Mouse (Mus musculus) spleen, adult 2 months (tissue): ENCODE data around the gene Pycr2. TPM values are rescaled to one million over a fixed set of nuclear protein-coding genes. Genes with fewer than 3 reads are reported as not detected.
A peak's percentile ranks its signal among the peaks of the same experiment; 100 is the strongest.
"Not testable (repeated sequence)": the region's sequence is repeated elsewhere in the genome, so short reads cannot be mapped to it uniquely, and the experiment has no call there.

Experiments used
- DNase-seq, 2 experiments: peaks; one replicate each; pipeline versions ENCODE4 v3.0.0 to v3.0.0-alpha.2; 2012 to 2021; ENCODE audit warnings: low spot score in 2 of 2, low read depth in 1 of 2
- H3K27ac ChIP-seq: fragments of 200-500 bp; 2 replicates; pipeline ENCODE4 v1.5.1; 2012; ENCODE audit warnings: low read length, inconsistent platforms; ENCODE audit not compliant: insufficient read depth
- H3K27me3 ChIP-seq: fragments of 200-500 bp; 2 replicates; pipeline ENCODE4 v1.6.1; 2012; ENCODE audit warnings: mild to moderate bottlenecking, moderate library complexity, low read length, inconsistent platforms; ENCODE audit not compliant: control insufficient read depth, insufficient read depth
- H3K36me3 ChIP-seq: fragments of 200-500 bp; 2 replicates; pipeline ENCODE4 v1.6.1; 2012; ENCODE audit warnings: mild to moderate bottlenecking, low read length, inconsistent platforms; ENCODE audit not compliant: control insufficient read depth, insufficient read depth
- H3K4me1 ChIP-seq: fragments of 200-500 bp; 2 replicates; pipeline ENCODE4 v1.6.1; 2011; ENCODE audit warnings: inconsistent platforms; ENCODE audit not compliant: control insufficient read depth, insufficient read depth, insufficient read length
- H3K4me3 ChIP-seq: fragments of 200-500 bp; 2 replicates; pipeline ENCODE4 v1.5.1; 2011; ENCODE audit warnings: mild to moderate bottlenecking, inconsistent platforms; ENCODE audit not compliant: insufficient read depth, insufficient read length; ENCODE audit errors: extremely low read depth
- CTCF ChIP-seq: fragments of 200-500 bp; IDR thresholded peaks from 2 replicates; pipeline ENCODE4 v1.5.1; 2011; ENCODE audit warnings: mild to moderate bottlenecking, inconsistent platforms; ENCODE audit not compliant: insufficient read depth, insufficient read length, insufficient replicate concordance; ENCODE audit errors: extremely low read depth
- POLR2A ChIP-seq: fragments of 200-500 bp; IDR thresholded peaks from 2 replicates; pipeline ENCODE4 v1.6.1; 2011; ENCODE audit warnings: low read depth, low read length, inconsistent platforms
- WGBS: fragments of 180-500 bp; shearing (Covaris S2); methylation state at CpG from one replicate; pipeline ENCODE4 v1.1.7; 2018; 5-methylcytosine and 5-hydroxymethylcytosine counted together
- polyA plus RNA-seq: library from polyadenylated mRNA; depleted of rRNA; stranded (reverse); fragments of >200 nt; gene quantifications from 2 replicates; pipeline ENCODE4 v1.2.3, GENCODE M21; 2012

Pycr2 gene
- polyA plus RNA-seq, 1 experiment: 41.7 TPM

DNA sequence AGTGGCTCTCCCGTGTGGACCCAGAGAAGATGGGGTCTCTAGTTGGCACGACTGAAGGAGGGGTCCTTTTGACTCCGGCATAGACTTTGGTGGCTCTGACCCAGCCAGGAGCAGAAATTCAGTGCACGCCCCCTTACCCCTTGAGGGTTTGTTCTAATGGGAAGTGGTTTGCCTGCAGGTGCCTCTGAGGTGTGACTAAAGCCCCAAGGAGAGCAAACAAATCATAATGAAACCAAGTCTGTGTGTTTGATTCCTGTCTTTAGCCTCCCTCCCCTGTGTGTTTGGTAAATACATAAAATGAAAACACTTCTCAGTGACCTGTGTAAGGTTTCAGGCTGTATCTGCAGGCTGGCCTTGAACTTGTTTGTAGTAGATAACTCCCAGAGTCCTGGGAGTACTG, 22.2 kb downstream of the Pycr2 start:
- no peaks in the 10 kb centered on the region for H3K36me3 ChIP-seq
- TF ChIP-seq POLR2A: no peak
- TF ChIP-seq CTCF: no peak
- WGBS: 24% methylated on average over 4 of the region's 4 CpGs
- peak in 1 of 2 experiments; percentile 32 for DNase-seq
- peak overlapping the region; percentile 28; the same call in 1 of the 2 replicates for H3K27ac ChIP-seq
- H3K4me3 ChIP-seq: no peak overlapping the region
- no peaks in the 10 kb centered on the region for H3K27me3 ChIP-seq
- peaks cover 27% of the 10 kb centered on the region; the same call in 1 of the 2 replicates for H3K4me1 ChIP-seq

DNA sequence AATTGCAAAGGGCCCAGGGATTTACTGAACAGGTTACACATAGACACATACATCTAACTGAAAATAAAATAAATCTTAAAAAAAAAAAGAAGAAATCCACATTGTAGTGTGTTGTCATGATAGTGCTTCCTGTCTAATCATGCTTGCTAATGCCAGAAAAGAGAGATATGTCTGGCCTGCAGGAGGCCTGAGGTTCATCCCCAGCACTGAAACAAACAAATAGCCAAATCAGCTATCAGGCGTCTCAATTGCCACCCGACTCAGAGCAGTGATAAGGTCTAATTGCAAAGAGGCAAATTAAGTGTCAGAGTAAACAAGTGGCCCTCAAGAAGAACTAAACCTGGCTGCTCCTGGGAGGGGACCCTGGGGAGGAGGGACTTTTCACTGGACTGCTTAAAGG, 25.5 kb downstream of the Pycr2 start:
- Histone ChIP-seq H3K27ac (no peak overlapping the region), H3K4me1 (peaks cover 16% of the 10 kb centered on the region; the same call in 1 of the 2 replicates), H3K27me3 (no peaks in the 10 kb centered on the region), H3K36me3 (no peaks in the 10 kb centered on the region), H3K4me3 (no peak overlapping the region)
- TF ChIP-seq POLR2A: no peak
- TF ChIP-seq CTCF: no peak
- no peak for DNase-seq
- whole genome bisulfite sequencing: 75% methylated on average over 2 of the region's 2 CpGs

DNA sequence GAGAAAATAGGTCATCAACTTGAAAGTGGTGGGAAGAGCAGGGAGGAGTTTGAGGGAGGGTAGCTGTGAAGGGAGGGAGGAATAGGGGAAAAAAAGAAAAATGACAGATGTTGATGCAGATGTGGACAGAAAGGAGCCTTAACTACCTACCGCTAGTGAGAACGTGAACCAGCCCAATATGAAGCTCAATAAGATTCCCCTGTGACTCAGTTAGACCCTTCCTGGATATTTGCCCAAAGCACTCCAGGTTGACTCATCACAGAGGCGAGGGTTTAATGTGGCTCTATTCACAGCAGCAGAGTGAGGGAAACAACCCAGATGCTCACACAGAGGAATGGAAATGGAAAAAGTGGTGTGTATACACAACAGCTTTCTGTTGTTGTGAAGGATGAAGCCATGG, 27.0 kb downstream of the Pycr2 start:
- H3K4me1 ChIP-seq: peaks cover 10% of the 10 kb centered on the region; the same call in 1 of the 2 replicates
- H3K36me3 ChIP-seq: no peaks in the 10 kb centered on the region
- H3K4me3 ChIP-seq: no peak overlapping the region
- no peaks in the 10 kb centered on the region for H3K27me3 ChIP-seq
- no peak for DNase-seq
- WGBS: 87% methylated on average over 3 of the region's 3 CpGs
- TF ChIP-seq CTCF (no peak), POLR2A (no peak)
- H3K27ac ChIP-seq: no peak overlapping the region

DNA sequence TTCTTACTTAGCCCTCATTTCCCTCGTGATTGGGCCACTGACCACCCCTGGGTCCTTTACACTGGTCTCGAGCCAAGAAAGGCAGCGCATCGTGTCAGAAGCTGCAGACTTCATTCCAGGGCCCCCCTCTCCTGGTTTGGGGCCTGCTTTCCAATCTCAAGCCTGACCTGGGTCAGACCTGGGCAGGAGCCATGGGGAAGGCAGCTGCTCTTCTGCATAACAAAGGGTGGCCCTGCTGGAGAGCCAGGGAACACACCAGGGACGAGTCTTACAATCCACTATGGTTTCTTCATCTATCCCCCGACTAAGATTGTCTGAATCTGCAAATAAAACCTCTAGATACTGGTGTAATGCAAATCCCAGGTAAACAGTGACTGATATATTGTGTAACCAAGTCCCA, 29.6 kb downstream of the Pycr2 start:
- no peak for TF ChIP-seq CTCF
- TF ChIP-seq POLR2A: no peak
- WGBS: 79% methylated on average over 6 of the region's 6 CpGs
- DNase-seq: no peak
- H3K27me3 ChIP-seq: no peaks in the 10 kb centered on the region
- H3K4me1 ChIP-seq: peaks cover 2% of the 10 kb centered on the region; the same call in 1 of the 2 replicates
- no peak overlapping the region for H3K27ac ChIP-seq
- no peaks in the 10 kb centered on the region for H3K36me3 ChIP-seq
- no peak overlapping the region for H3K4me3 ChIP-seq

DNA sequence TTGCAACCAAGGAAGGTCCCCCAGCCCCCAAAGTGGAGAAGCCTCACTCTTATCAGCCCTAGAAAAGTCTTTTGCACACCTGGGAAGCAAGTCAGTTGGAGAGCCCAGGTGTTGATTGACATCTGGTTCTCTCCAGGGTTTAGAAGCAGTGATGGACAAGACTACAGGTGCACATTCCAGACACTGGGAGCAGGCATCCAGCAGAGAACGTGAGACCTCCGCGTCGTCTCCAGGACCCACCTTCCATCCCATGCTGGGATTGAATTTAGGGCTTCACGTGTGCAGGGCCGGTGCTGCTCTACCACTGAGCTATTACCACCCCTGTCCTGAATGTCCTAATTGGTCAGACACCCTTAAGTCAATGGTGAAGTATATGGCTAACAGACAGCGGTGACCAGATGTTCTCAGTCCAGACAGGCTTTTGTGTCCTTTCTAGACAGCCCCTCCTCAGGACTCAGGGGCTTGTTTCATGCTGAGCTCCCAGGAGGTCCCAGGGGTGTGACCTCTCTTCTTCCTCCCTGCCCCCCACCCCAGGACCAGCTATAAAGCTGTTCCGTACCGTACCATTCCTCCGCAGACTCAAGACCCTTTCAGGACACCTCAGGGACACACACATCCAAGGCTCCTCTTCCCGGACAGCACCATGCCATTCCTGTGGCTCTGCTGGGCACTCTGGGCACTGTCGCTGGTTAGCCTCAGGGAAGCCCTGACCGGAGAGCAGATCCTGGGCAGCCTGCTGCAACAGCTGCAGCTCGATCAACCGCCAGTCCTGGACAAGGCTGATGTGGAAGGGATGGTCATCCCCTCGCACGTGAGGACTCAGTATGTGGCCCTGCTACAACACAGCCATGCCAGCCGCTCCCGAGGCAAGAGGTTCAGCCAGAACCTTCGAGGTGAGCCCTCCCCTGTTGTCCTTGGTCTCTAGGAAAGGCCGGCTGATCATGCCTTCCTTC, 30.6 kb downstream of the Pycr2 start, which contains the start of gene Lefty1:
Lefty1 (plus strand) TSS at position 556 of the 953 bp plus-strand sequence.
- TF ChIP-seq POLR2A (no peak), CTCF (no peak)
- no peaks in the 10 kb centered on the region for H3K27me3 ChIP-seq
- 91% methylated on average over 21 of the region's 21 CpGs for WGBS

DNA sequence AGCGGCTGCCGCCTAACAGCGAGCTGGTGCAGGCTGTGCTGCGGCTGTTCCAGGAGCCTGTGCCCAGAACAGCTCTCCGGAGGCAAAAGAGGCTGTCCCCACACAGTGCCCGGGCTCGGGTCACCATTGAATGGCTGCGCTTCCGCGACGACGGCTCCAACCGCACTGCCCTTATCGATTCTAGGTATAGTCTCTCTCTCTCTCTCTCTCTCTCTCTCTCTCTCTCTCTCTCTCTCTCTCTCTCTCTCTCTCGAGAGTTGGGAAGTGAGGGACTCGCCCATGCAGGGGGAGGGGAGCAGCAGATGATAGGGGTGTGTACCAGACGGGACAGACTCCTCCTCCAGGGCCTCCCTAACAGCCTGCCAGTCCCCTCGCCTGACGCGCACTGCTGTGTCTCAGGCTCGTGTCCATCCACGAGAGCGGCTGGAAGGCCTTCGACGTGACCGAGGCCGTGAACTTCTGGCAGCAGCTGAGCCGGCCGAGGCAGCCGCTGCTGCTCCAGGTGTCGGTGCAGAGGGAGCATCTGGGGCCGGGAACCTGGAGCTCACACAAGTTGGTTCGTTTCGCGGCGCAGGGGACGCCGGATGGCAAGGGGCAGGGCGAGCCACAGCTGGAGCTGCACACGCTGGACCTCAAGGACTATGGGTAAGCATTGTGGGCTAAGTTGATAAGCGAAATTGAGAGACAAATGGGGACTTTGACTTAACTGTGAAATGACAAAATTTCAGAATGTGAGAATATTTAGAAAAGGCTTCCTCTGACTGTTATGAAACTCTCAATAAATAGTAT, 32.7 kb downstream of the Pycr2 start:
- H3K4me3 ChIP-seq: peak overlapping the region; percentile 43
- not testable (repeated sequence) for DNase-seq, H3K4me1 ChIP-seq, H3K27ac ChIP-seq, H3K36me3 ChIP-seq, H3K27me3 ChIP-seq
- WGBS: 12% methylated on average over 39 of the region's 41 CpGs

More for the DNA sequence above, 30.6 kb downstream of the Pycr2 start, which contains the start of gene Lefty1:
- H3K36me3 ChIP-seq: no peaks in the 10 kb centered on the region
- DNase-seq: no peak
- H3K27ac ChIP-seq: no peak within 1 kb of the TSS
- no peak within 1 kb of the TSS for H3K4me3 ChIP-seq
- H3K4me1 ChIP-seq: no peaks in the 10 kb centered on the region; the same call in 1 of the 2 replicates

DNA sequence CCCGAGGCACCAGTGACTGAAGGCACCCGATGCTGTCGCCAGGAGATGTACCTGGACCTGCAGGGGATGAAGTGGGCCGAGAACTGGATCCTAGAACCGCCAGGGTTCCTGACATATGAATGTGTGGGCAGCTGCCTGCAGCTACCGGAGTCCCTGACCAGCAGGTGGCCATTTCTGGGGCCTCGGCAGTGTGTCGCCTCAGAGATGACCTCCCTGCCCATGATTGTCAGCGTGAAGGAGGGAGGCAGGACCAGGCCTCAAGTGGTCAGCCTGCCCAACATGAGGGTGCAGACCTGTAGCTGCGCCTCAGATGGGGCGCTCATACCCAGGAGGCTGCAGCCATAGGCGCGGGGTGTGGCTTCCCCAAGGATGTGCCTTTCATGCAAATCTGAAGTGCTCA, 33.5 kb downstream of the Pycr2 start:
- not testable (repeated sequence) for H3K27me3 ChIP-seq, H3K4me1 ChIP-seq, H3K4me3 ChIP-seq, H3K36me3 ChIP-seq, H3K27ac ChIP-seq, DNase-seq
- WGBS: 96% methylated on average over 13 of the region's 13 CpGs

DNA sequence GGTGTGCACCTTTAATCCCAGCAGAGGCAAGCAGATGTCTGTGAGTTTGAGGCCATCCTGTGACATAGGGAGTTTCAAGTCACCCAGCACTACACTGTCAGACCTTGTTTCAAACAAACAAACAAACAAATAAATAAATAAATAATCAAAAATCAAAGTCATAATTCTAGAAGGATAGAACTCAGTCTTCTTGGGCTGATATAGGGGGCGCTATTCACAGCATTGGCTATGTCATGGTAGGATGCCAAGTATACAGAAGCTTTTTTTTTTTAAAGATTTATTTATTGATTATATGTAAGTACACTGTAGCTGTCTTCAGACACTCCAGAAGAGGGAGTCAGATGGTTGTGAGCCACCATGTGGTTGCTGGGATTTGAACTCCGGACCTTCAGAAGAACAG, 34.7 kb downstream of the Pycr2 start:
- not testable (repeated sequence) for H3K36me3 ChIP-seq, H3K27ac ChIP-seq, H3K4me1 ChIP-seq, H3K4me3 ChIP-seq, H3K27me3 ChIP-seq, DNase-seq
- WGBS: 89% methylated on average over 2 of the region's 2 CpGs
